Mouse (Mus musculus): ENCODE data around the gene Ccdc149. TPM values are rescaled to one million over a fixed set of nuclear protein-coding genes. Genes with fewer than 3 reads are reported as not detected.
A peak's percentile ranks its signal among the peaks of the same experiment; 100 is the strongest.

Gene Ccdc149
- polyA plus RNA-seq, 1 experiment from 2014 or later: 3.4 TPM

- H3K27ac ChIP-seq (ENCODE audit: low read length): no peak overlapping the region
- ATAC-seq (ENCODE audit: insufficient number of reproducible peaks, insufficient read depth, low FRiP score, low read depth): no peak
- no peaks in the 10 kb centered on the region for H3K4me1 ChIP-seq (ENCODE audit: control insufficient read depth, insufficient read depth, low read length)
- no peaks in the 10 kb centered on the region for H3K36me3 ChIP-seq (ENCODE audit: control insufficient read depth, insufficient read depth, low read length)
- H3K4me2 ChIP-seq (replicated peaks; ENCODE audit: low read depth, low read length): no peak overlapping the region
- WGBS: 28% methylated on average over 12 of the region's 14 CpGs
- no peaks in the 10 kb centered on the region for H3K27me3 ChIP-seq (ENCODE audit: control insufficient read depth, insufficient read depth, low read length)
- no peaks in the 10 kb centered on the region for H3K9me3 ChIP-seq (ENCODE audit: control insufficient read depth, low read depth, low read length)
- H3K4me3 ChIP-seq (ENCODE audit: low read depth, low read length): no peak overlapping the region
- no peak overlapping the region for H3K9ac ChIP-seq (replicated peaks; ENCODE audit: low read depth, low read length)
Observed at GRCm38 (mm10) chr5:52495671-52496070, 24.4 kb upstream of the Ccdc149 start.

GRCm38 (mm10) chr5:52491496-52491895, 20.2 kb upstream of the Ccdc149 start:
- no peak overlapping the region for H3K4me3 ChIP-seq (ENCODE audit: low read depth, low read length)
- H3K36me3 ChIP-seq (ENCODE audit: control insufficient read depth, insufficient read depth, low read length): no peaks in the 10 kb centered on the region
- no peak for ATAC-seq (ENCODE audit: insufficient number of reproducible peaks, insufficient read depth, low FRiP score, low read depth)
- no peaks in the 10 kb centered on the region for H3K9me3 ChIP-seq (ENCODE audit: control insufficient read depth, low read depth, low read length)
- no peak overlapping the region for H3K9ac ChIP-seq (replicated peaks; ENCODE audit: low read depth, low read length)
- WGBS: 83% methylated on average over 6 of the region's 6 CpGs
- H3K4me1 ChIP-seq (ENCODE audit: control insufficient read depth, insufficient read depth, low read length): no peaks in the 10 kb centered on the region
- no peaks in the 10 kb centered on the region for H3K27me3 ChIP-seq (ENCODE audit: control insufficient read depth, insufficient read depth, low read length)
- no peak overlapping the region for H3K4me2 ChIP-seq (replicated peaks; ENCODE audit: low read depth, low read length)
- no peak overlapping the region for H3K27ac ChIP-seq (ENCODE audit: low read length)

- no peaks in the 10 kb centered on the region for H3K27me3 ChIP-seq (ENCODE audit: control insufficient read depth, insufficient read depth, low read length)
- no peak for ATAC-seq (ENCODE audit: insufficient number of reproducible peaks, insufficient read depth, low FRiP score, low read depth)
- H3K4me1 ChIP-seq (ENCODE audit: control insufficient read depth, insufficient read depth, low read length): no peaks in the 10 kb centered on the region
- no peaks in the 10 kb centered on the region for H3K9me3 ChIP-seq (ENCODE audit: control insufficient read depth, low read depth, low read length)
- H3K27ac ChIP-seq (ENCODE audit: low read length): no peak overlapping the region
- H3K4me2 ChIP-seq (replicated peaks; ENCODE audit: low read depth, low read length): no peak overlapping the region
- no peak overlapping the region for H3K4me3 ChIP-seq (ENCODE audit: low read depth, low read length)
- 70% methylated on average over 13 of the region's 13 CpGs for WGBS
- H3K36me3 ChIP-seq (ENCODE audit: control insufficient read depth, insufficient read depth, low read length): no peaks in the 10 kb centered on the region
- no peak overlapping the region for H3K9ac ChIP-seq (replicated peaks; ENCODE audit: low read depth, low read length)
Observed at GRCm38 (mm10) chr5:52487559-52488430, 16.5 kb upstream of the Ccdc149 start.

GRCm38 (mm10) chr5:52476826-52477225, 5.5 kb upstream of the Ccdc149 start:
- peak overlapping the region; percentile 68; the same call in 1 of the 2 replicates for H3K27ac ChIP-seq (ENCODE audit: low read length)
- H3K36me3 ChIP-seq (ENCODE audit: control insufficient read depth, insufficient read depth, low read length): no peaks in the 10 kb centered on the region
- 0 out of 2 replicates have a peak, but pooled peaks cover 2% of the 10 kb centered on the region for H3K4me1 ChIP-seq (ENCODE audit: control insufficient read depth, insufficient read depth, low read length)
- H3K9ac ChIP-seq (replicated peaks; ENCODE audit: low read depth, low read length): no peak overlapping the region; the same call in 1 of the 2 replicates
- H3K9me3 ChIP-seq (ENCODE audit: control insufficient read depth, low read depth, low read length): peaks cover 6% of the 10 kb centered on the region; the same call in 1 of the 2 replicates
- peak overlapping the region; percentile 60 for H3K4me2 ChIP-seq (replicated peaks; ENCODE audit: low read depth, low read length)
- 7% methylated on average over 7 of the region's 7 CpGs for WGBS
- no peak for ATAC-seq (ENCODE audit: insufficient number of reproducible peaks, insufficient read depth, low FRiP score, low read depth)
- no peaks in the 10 kb centered on the region for H3K27me3 ChIP-seq (ENCODE audit: control insufficient read depth, insufficient read depth, low read length)
- H3K4me3 ChIP-seq (ENCODE audit: low read depth, low read length): peak overlapping the region; percentile 36

GRCm38 (mm10) chr5:52476292-52476701, 5.0 kb upstream of the Ccdc149 start:
- Histone ChIP-seq H3K36me3 (ENCODE audit: control insufficient read depth, insufficient read depth, low read length) (no peaks in the 10 kb centered on the region), H3K4me2 (replicated peaks; ENCODE audit: low read depth, low read length) (peak overlapping the region; percentile 60), H3K9me3 (ENCODE audit: control insufficient read depth, low read depth, low read length) (peaks cover 6% of the 10 kb centered on the region; the same call in 1 of the 2 replicates), H3K4me3 (ENCODE audit: low read depth, low read length) (peak overlapping the region; percentile 36), H3K27ac (ENCODE audit: low read length) (peak overlapping the region; percentile 68; the same call in 1 of the 2 replicates), H3K9ac (replicated peaks; ENCODE audit: low read depth, low read length) (peak overlapping the region; percentile 23; the same call in 1 of the 2 replicates), H3K27me3 (ENCODE audit: control insufficient read depth, insufficient read depth, low read length) (no peaks in the 10 kb centered on the region), H3K4me1 (ENCODE audit: control insufficient read depth, insufficient read depth, low read length) (0 out of 2 replicates have a peak, but pooled peaks cover 2% of the 10 kb centered on the region)
- under 1% methylated on average over 23 of the region's 23 CpGs for WGBS
- peak; percentile 90 for ATAC-seq (ENCODE audit: insufficient number of reproducible peaks, insufficient read depth, low FRiP score, low read depth)

GRCm38 (mm10) chr5:52473988-52474387, 2.7 kb upstream of the Ccdc149 start:
- 86% methylated on average over 7 of the region's 7 CpGs for WGBS
- Histone ChIP-seq H3K9me3 (ENCODE audit: control insufficient read depth, low read depth, low read length) (peaks cover 6% of the 10 kb centered on the region; the same call in 1 of the 2 replicates), H3K4me2 (replicated peaks; ENCODE audit: low read depth, low read length) (no peak overlapping the region), H3K4me1 (ENCODE audit: control insufficient read depth, insufficient read depth, low read length) (0 out of 2 replicates have a peak, but pooled peaks cover 2% of the 10 kb centered on the region), H3K36me3 (ENCODE audit: control insufficient read depth, insufficient read depth, low read length) (no peaks in the 10 kb centered on the region), H3K27ac (ENCODE audit: low read length) (no peak overlapping the region), H3K9ac (replicated peaks; ENCODE audit: low read depth, low read length) (no peak overlapping the region), H3K4me3 (ENCODE audit: low read depth, low read length) (no peak overlapping the region), H3K27me3 (ENCODE audit: control insufficient read depth, insufficient read depth, low read length) (no peaks in the 10 kb centered on the region)
- ATAC-seq (ENCODE audit: insufficient number of reproducible peaks, insufficient read depth, low FRiP score, low read depth): no peak

- no peak; the same call in 1 of the 2 replicates for ATAC-seq (ENCODE audit: insufficient number of reproducible peaks, insufficient read depth, low FRiP score, low read depth)
- H3K4me3 ChIP-seq (ENCODE audit: low read depth, low read length): peak overlapping the region; percentile 49
- H3K36me3 ChIP-seq (ENCODE audit: control insufficient read depth, insufficient read depth, low read length): no peaks in the 10 kb centered on the region
- H3K4me1 ChIP-seq (ENCODE audit: control insufficient read depth, insufficient read depth, low read length): no peaks in the 10 kb centered on the region
- H3K9me3 ChIP-seq (ENCODE audit: control insufficient read depth, low read depth, low read length): no peaks in the 10 kb centered on the region
- no peak overlapping the region for H3K9ac ChIP-seq (replicated peaks; ENCODE audit: low read depth, low read length)
- H3K4me2 ChIP-seq (replicated peaks; ENCODE audit: low read depth, low read length): peak overlapping the region; percentile 76
- WGBS: 50% methylated on average over 5 of the region's 5 CpGs
- H3K27me3 ChIP-seq (ENCODE audit: control insufficient read depth, insufficient read depth, low read length): no peaks in the 10 kb centered on the region
- no peak overlapping the region for H3K27ac ChIP-seq (ENCODE audit: low read length)
Observed at GRCm38 (mm10) chr5:52470551-52470950, 770 bp downstream of the Ccdc149 start.

- Histone ChIP-seq H3K4me1 (ENCODE audit: control insufficient read depth, insufficient read depth, low read length) (no peaks in the 10 kb centered on the region), H3K4me2 (replicated peaks; ENCODE audit: low read depth, low read length) (no peak overlapping the region), H3K9me3 (ENCODE audit: control insufficient read depth, low read depth, low read length) (no peaks in the 10 kb centered on the region), H3K27me3 (ENCODE audit: control insufficient read depth, insufficient read depth, low read length) (no peaks in the 10 kb centered on the region), H3K27ac (ENCODE audit: low read length) (no peak overlapping the region), H3K9ac (replicated peaks; ENCODE audit: low read depth, low read length) (no peak overlapping the region), H3K36me3 (ENCODE audit: control insufficient read depth, insufficient read depth, low read length) (no peaks in the 10 kb centered on the region), H3K4me3 (ENCODE audit: low read depth, low read length) (no peak overlapping the region)
- no peak for ATAC-seq (ENCODE audit: insufficient number of reproducible peaks, insufficient read depth, low FRiP score, low read depth)
- WGBS: 86% methylated on average over 3 of the region's 3 CpGs
Observed at GRCm38 (mm10) chr5:52467841-52468240, 3.5 kb downstream of the Ccdc149 start.

Measured in stomach, embryonic 14.5 days (tissue).